Mouse (Mus musculus) myocyte (in vitro differentiated cells): ENCODE results near the gene Foxp4.

Source experiments
- MYOD1 ChIP-seq, 3 experiments: IDR thresholded peaks; one replicate each; pipeline ENCODE4 v1.6.1; 2011; ENCODE audit warnings: control low read depth in 2 of 3, low read depth in 2 of 3, mild to moderate bottlenecking in 2 of 3, moderate library complexity in 1 of 3; ENCODE audit not compliant: insufficient read length in 2 of 3, control insufficient read depth in 1 of 3
- POLR2A ChIP-seq: IDR thresholded peaks from one replicate; pipeline ENCODE4 v1.6.1; 2011; ENCODE audit warnings: low read depth, mild to moderate bottlenecking, control low read depth, moderate library complexity; ENCODE audit not compliant: insufficient read length
- POLR2AphosphoS2 ChIP-seq: IDR thresholded peaks from one replicate; pipeline ENCODE4 v1.6.1; 2011; ENCODE audit warnings: low read depth, control low read depth; ENCODE audit not compliant: insufficient read length

DNA sequence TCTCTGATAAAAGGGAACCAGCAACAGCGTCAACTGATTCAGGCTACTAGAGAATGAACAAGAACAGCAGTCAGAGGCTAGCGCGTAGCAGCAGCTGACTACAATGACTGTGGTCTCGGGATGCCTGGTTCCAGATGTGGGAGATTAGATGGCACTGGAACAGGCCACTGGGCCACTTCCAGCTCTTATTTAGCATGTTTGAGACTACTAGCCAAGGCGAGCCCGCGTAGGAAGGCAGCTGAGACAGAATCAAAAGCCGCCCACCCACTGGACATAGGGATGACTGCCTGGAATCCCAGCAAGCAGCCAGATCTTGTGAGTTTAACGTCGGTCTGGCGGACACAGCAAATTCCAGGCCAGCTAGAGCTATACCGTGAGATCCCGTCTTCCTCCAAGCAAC is 43.1 kb downstream of the Foxp4 start:
- TF ChIP-seq POLR2AphosphoS2 (no peak), MYOD1 (IDR thresholded peaks at IDR 0.05; ENCODE audit: control insufficient read depth in 1 of 3, insufficient read length in 2 of 3, low read depth in 2 of 3) (no peak), POLR2A (no peak)
